Mouse (Mus musculus): Measurements from ENCODE around the gene Clstn2. TPM values are rescaled to one million over a fixed set of nuclear protein-coding genes. Genes with fewer than 3 reads are reported as not detected.

Clstn2 gene
- polyA plus RNA-seq, 1 experiment from 2014 or later = 13.7 TPM

- H3K4me1 ChIP-seq = no peaks in the 10 kb centered on the region
- H3K4me2 ChIP-seq (replicated peaks) = no peak overlapping the region
- no peak overlapping the region for H3K27ac ChIP-seq
- no peaks in the 10 kb centered on the region for H3K27me3 ChIP-seq (replicated peaks)
- no peak overlapping the region for H3K9ac ChIP-seq
- no peaks in the 10 kb centered on the region for H3K36me3 ChIP-seq
- no peak overlapping the region for H3K4me3 ChIP-seq
- 87% methylated on average over 4 of the region's 4 CpGs for WGBS
- no peaks in the 10 kb centered on the region for H3K9me3 ChIP-seq
- ATAC-seq (ENCODE audit: low FRiP score, low read depth) = no peak
Observed at GRCm38 (mm10) chr9:97590712-97591111, 442.3 kb downstream of the Clstn2 start.

GRCm38 (mm10) chr9:97570881-97571280 lies 462.1 kb downstream of the Clstn2 start:
- no peak for ATAC-seq (ENCODE audit: low FRiP score, low read depth)
- no peak overlapping the region for H3K9ac ChIP-seq
- no peak overlapping the region for H3K27ac ChIP-seq
- no peak overlapping the region for H3K4me2 ChIP-seq (replicated peaks)
- H3K4me3 ChIP-seq = no peak overlapping the region
- no peaks in the 10 kb centered on the region for H3K9me3 ChIP-seq
- WGBS = 85% methylated on average over 7 of the region's 7 CpGs
- no peaks in the 10 kb centered on the region for H3K4me1 ChIP-seq
- H3K36me3 ChIP-seq = no peaks in the 10 kb centered on the region
- H3K27me3 ChIP-seq (replicated peaks) = no peaks in the 10 kb centered on the region

- WGBS = 91% methylated on average over 6 of the region's 6 CpGs
- Histone ChIP-seq H3K36me3 (no peaks in the 10 kb centered on the region), H3K4me3 (no peak overlapping the region), H3K27me3 (replicated peaks) (no peaks in the 10 kb centered on the region), H3K27ac (no peak overlapping the region), H3K4me1 (no peaks in the 10 kb centered on the region), H3K4me2 (replicated peaks) (no peak overlapping the region), H3K9me3 (no peaks in the 10 kb centered on the region), H3K9ac (no peak overlapping the region)
- no peak for ATAC-seq (ENCODE audit: low FRiP score, low read depth)
Observed at GRCm38 (mm10) chr9:97563121-97563520, 469.9 kb downstream of the Clstn2 start.

- Histone ChIP-seq H3K4me1 (no peaks in the 10 kb centered on the region), H3K9ac (no peak overlapping the region), H3K27ac (no peak overlapping the region), H3K4me3 (no peak overlapping the region), H3K36me3 (no peaks in the 10 kb centered on the region), H3K9me3 (no peaks in the 10 kb centered on the region), H3K27me3 (replicated peaks) (no peaks in the 10 kb centered on the region), H3K4me2 (replicated peaks) (no peak overlapping the region)
- ATAC-seq (ENCODE audit: low FRiP score, low read depth) = no peak
- 90% methylated on average over 4 of the region's 4 CpGs for WGBS
Observed at GRCm38 (mm10) chr9:97544359-97544758, 488.6 kb downstream of the Clstn2 start.

- Histone ChIP-seq H3K4me2 (replicated peaks) (no peak overlapping the region), H3K4me1 (no peaks in the 10 kb centered on the region), H3K9ac (no peak overlapping the region), H3K9me3 (no peaks in the 10 kb centered on the region), H3K4me3 (no peak overlapping the region), H3K27me3 (replicated peaks) (no peaks in the 10 kb centered on the region), H3K27ac (no peak overlapping the region), H3K36me3 (no peaks in the 10 kb centered on the region)
- ATAC-seq (ENCODE audit: low FRiP score, low read depth) = no peak
- WGBS = 81% methylated on average over 6 of the region's 6 CpGs
Observed at GRCm38 (mm10) chr9:97541419-97541818, 491.6 kb downstream of the Clstn2 start.

- Histone ChIP-seq H3K4me2 (replicated peaks) (no peak overlapping the region), H3K9me3 (no peaks in the 10 kb centered on the region), H3K4me1 (no peaks in the 10 kb centered on the region), H3K27ac (no peak overlapping the region), H3K9ac (no peak overlapping the region), H3K36me3 (no peaks in the 10 kb centered on the region), H3K4me3 (no peak overlapping the region), H3K27me3 (replicated peaks) (no peaks in the 10 kb centered on the region)
- no peak for ATAC-seq (ENCODE audit: low FRiP score, low read depth)
- 69% methylated on average over 8 of the region's 8 CpGs for WGBS
Observed at GRCm38 (mm10) chr9:97538075-97538779, 494.8 kb downstream of the Clstn2 start.

GRCm38 (mm10) chr9:97534196-97534595 lies 498.8 kb downstream of the Clstn2 start:
- ATAC-seq (ENCODE audit: low FRiP score, low read depth) = no peak
- Histone ChIP-seq H3K4me3 (no peak overlapping the region), H3K4me2 (replicated peaks) (no peak overlapping the region), H3K27ac (no peak overlapping the region), H3K9ac (no peak overlapping the region), H3K36me3 (no peaks in the 10 kb centered on the region), H3K27me3 (replicated peaks) (no peaks in the 10 kb centered on the region), H3K4me1 (no peaks in the 10 kb centered on the region), H3K9me3 (no peaks in the 10 kb centered on the region)
- 89% methylated on average over 2 of the region's 2 CpGs for WGBS

GRCm38 (mm10) chr9:97533306-97533705 lies 499.7 kb downstream of the Clstn2 start:
- Histone ChIP-seq H3K36me3 (no peaks in the 10 kb centered on the region), H3K27me3 (replicated peaks) (no peaks in the 10 kb centered on the region), H3K9ac (no peak overlapping the region), H3K4me1 (no peaks in the 10 kb centered on the region), H3K27ac (no peak overlapping the region), H3K9me3 (no peaks in the 10 kb centered on the region), H3K4me3 (no peak overlapping the region), H3K4me2 (replicated peaks) (no peak overlapping the region)
- 79% methylated on average over 3 of the region's 3 CpGs for WGBS
- no peak for ATAC-seq (ENCODE audit: low FRiP score, low read depth)

- Histone ChIP-seq H3K4me1 (no peaks in the 10 kb centered on the region), H3K4me2 (replicated peaks) (no peak overlapping the region), H3K4me3 (no peak overlapping the region), H3K9me3 (no peaks in the 10 kb centered on the region), H3K27me3 (replicated peaks) (no peaks in the 10 kb centered on the region), H3K36me3 (no peaks in the 10 kb centered on the region), H3K9ac (no peak overlapping the region), H3K27ac (no peak overlapping the region)
- no peak for ATAC-seq (ENCODE audit: low FRiP score, low read depth)
- 92% methylated on average over 13 of the region's 13 CpGs for WGBS
Observed at GRCm38 (mm10) chr9:97532536-97532935, 500.4 kb downstream of the Clstn2 start.

- 100% methylated on average over 1 of the region's 1 CpGs for WGBS
- no peak for ATAC-seq (ENCODE audit: low FRiP score, low read depth)
- no peaks in the 10 kb centered on the region for H3K9me3 ChIP-seq
- no peak overlapping the region for H3K4me3 ChIP-seq
- no peak overlapping the region for H3K9ac ChIP-seq
- no peaks in the 10 kb centered on the region for H3K4me1 ChIP-seq
- no peaks in the 10 kb centered on the region for H3K36me3 ChIP-seq
- H3K4me2 ChIP-seq (replicated peaks) = no peak overlapping the region
- H3K27ac ChIP-seq = no peak overlapping the region
- H3K27me3 ChIP-seq (replicated peaks) = no peaks in the 10 kb centered on the region
Observed at GRCm38 (mm10) chr9:97527926-97528325, 505.1 kb downstream of the Clstn2 start.

GRCm38 (mm10) chr9:97527276-97527675 lies 505.7 kb downstream of the Clstn2 start:
- 90% methylated on average over 1 of the region's 1 CpGs for WGBS
- no peak overlapping the region for H3K27ac ChIP-seq
- H3K4me1 ChIP-seq = no peaks in the 10 kb centered on the region
- no peaks in the 10 kb centered on the region for H3K9me3 ChIP-seq
- no peaks in the 10 kb centered on the region for H3K27me3 ChIP-seq (replicated peaks)
- no peak overlapping the region for H3K4me2 ChIP-seq (replicated peaks)
- ATAC-seq (ENCODE audit: low FRiP score, low read depth) = no peak
- H3K36me3 ChIP-seq = no peaks in the 10 kb centered on the region
- H3K4me3 ChIP-seq = no peak overlapping the region
- no peak overlapping the region for H3K9ac ChIP-seq

- Histone ChIP-seq H3K9me3 (no peaks in the 10 kb centered on the region), H3K9ac (no peak overlapping the region), H3K4me3 (no peak overlapping the region), H3K4me2 (replicated peaks) (no peak overlapping the region), H3K36me3 (no peaks in the 10 kb centered on the region), H3K27ac (no peak overlapping the region), H3K4me1 (no peaks in the 10 kb centered on the region), H3K27me3 (replicated peaks) (no peaks in the 10 kb centered on the region)
- ATAC-seq (ENCODE audit: low FRiP score, low read depth) = no peak
- WGBS = 77% methylated on average over 3 of the region's 3 CpGs
Observed at GRCm38 (mm10) chr9:97525563-97525962, 507.4 kb downstream of the Clstn2 start.

GRCm38 (mm10) chr9:97524861-97525260 lies 508.1 kb downstream of the Clstn2 start:
- 84% methylated on average over 3 of the region's 3 CpGs for WGBS
- no peak for ATAC-seq (ENCODE audit: low FRiP score, low read depth)
- Histone ChIP-seq H3K4me3 (no peak overlapping the region), H3K9me3 (no peaks in the 10 kb centered on the region), H3K9ac (no peak overlapping the region), H3K27ac (no peak overlapping the region), H3K36me3 (no peaks in the 10 kb centered on the region), H3K27me3 (replicated peaks) (no peaks in the 10 kb centered on the region), H3K4me2 (replicated peaks) (no peak overlapping the region), H3K4me1 (no peaks in the 10 kb centered on the region)
